Mouse (Mus musculus) CH12.LX (cell line): ENCODE measurements around the gene Klf3. TPM values are rescaled to one million over a fixed set of nuclear protein-coding genes. Genes with fewer than 3 reads are reported as not detected.

Experiments
- DNase-seq: peaks from one replicate; pipeline ENCODE4 v3.0.0-alpha.2; 2013; ENCODE audit errors: extremely low read depth
- H3K27ac ChIP-seq: 2 replicates; pipeline ENCODE4 v1.5.1; 2012; ENCODE audit warnings: low read depth, mild to moderate bottlenecking, control low read depth, moderate library complexity; ENCODE audit not compliant: insufficient read depth
- H3K27me3 ChIP-seq: replicated peaks from 2 replicates; pipeline ENCODE3; 2012; ENCODE audit warnings: inconsistent platforms
- H3K36me3 ChIP-seq, 2 experiments: replicated peaks in 1 of 2; 2 replicates each; pipeline versions ENCODE3 to v1.6.1; 2012; ENCODE audit warnings: inconsistent platforms in 1 of 2, low read length in 1 of 2, mild to moderate bottlenecking in 1 of 2, mixed read lengths in 1 of 2, moderate library complexity in 1 of 2; ENCODE audit not compliant: control insufficient read depth in 1 of 2, insufficient read depth in 1 of 2
- H3K4me1 ChIP-seq, 2 experiments: 2 replicates each; pipeline ENCODE4 v1.6.1; 2012; ENCODE audit warnings: inconsistent platforms in 1 of 2, moderate library complexity in 1 of 2; ENCODE audit not compliant: insufficient read depth in 2 of 2, control insufficient read depth in 1 of 2
- H3K4me2 ChIP-seq: 2 replicates; pipeline ENCODE4 v1.6.1; 2012; ENCODE audit warnings: low read depth, mild to moderate bottlenecking, control low read depth; ENCODE audit not compliant: poor library complexity, insufficient read depth, severe bottlenecking
- H3K4me3 ChIP-seq, 3 experiments: fragments of 150-350 bp in 1 of 3; sonication (generic) in 1 of 3; replicated peaks in 1 of 3; 2 replicates each; pipeline versions ENCODE3 to v1.5.1; 2011 to 2012; ENCODE audit warnings: low read depth in 2 of 3, low read length in 2 of 3, mild to moderate bottlenecking in 2 of 3, moderate library complexity in 2 of 3, control low read depth in 1 of 3, improper control_type of control experiment in 1 of 3, inconsistent platforms in 1 of 3, mixed read lengths in 1 of 3; ENCODE audit not compliant: poor library complexity in 1 of 3
- H3K79me2 ChIP-seq: replicated peaks from 2 replicates; pipeline ENCODE4 v1.6.1; 2012; ENCODE audit warnings: mild to moderate bottlenecking, moderate library complexity; ENCODE audit not compliant: control insufficient read depth, poor library complexity, insufficient read depth, severe bottlenecking; ENCODE audit errors: extremely low read depth
- H3K9ac ChIP-seq: 2 replicates; pipeline ENCODE4 v1.6.1; 2012; ENCODE audit warnings: low read depth, mild to moderate bottlenecking, control low read depth, moderate library complexity; ENCODE audit not compliant: insufficient read depth
- H3K9me3 ChIP-seq: replicated peaks from 2 replicates; pipeline ENCODE3; 2012; ENCODE audit warnings: low read length, inconsistent platforms, mixed read lengths
- CHD1 ChIP-seq: IDR thresholded peaks from 2 replicates; pipeline ENCODE4 v1.6.1; 2012; ENCODE audit warnings: low read depth, low read length, improper control_type of control experiment, inconsistent platforms
- CHD2 ChIP-seq: IDR thresholded peaks from 2 replicates; pipeline ENCODE4 v1.6.1; 2011; ENCODE audit warnings: low read length, improper control_type of control experiment
- CTCF ChIP-seq, 2 experiments: IDR thresholded peaks in 1 of 2; conservative IDR thresholded peaks in 1 of 2; 2 replicates each; pipeline ENCODE4 v1.5.1; 2011 to 2012; ENCODE audit warnings: low read depth in 2 of 2, low read length in 2 of 2, improper control_type of control experiment in 1 of 2, inconsistent platforms in 1 of 2, mild to moderate bottlenecking in 1 of 2, moderate library complexity in 1 of 2
- E2F4 ChIP-seq: IDR thresholded peaks from 2 replicates; pipeline ENCODE4 v1.6.1; 2011; ENCODE audit warnings: low read depth, low read length, improper control_type of control experiment; ENCODE audit not compliant: insufficient replicate concordance
- EP300 ChIP-seq: IDR thresholded peaks from 2 replicates; pipeline ENCODE4 v1.6.1; 2011; ENCODE audit warnings: low read length, improper control_type of control experiment
- GABPA ChIP-seq: IDR thresholded peaks from 2 replicates; pipeline ENCODE4 v1.6.1; 2012; ENCODE audit warnings: low read depth, low read length, improper control_type of control experiment, inconsistent platforms; ENCODE audit not compliant: insufficient replicate concordance
- IRF4 ChIP-seq: IDR thresholded peaks from 2 replicates; pipeline ENCODE4 v1.6.1; 2014; ENCODE audit warnings: low read depth, mild to moderate bottlenecking, inconsistent platforms, low read length, improper control_type of control experiment
- JUN ChIP-seq: IDR thresholded peaks from 2 replicates; pipeline ENCODE4 v1.6.1; 2011; ENCODE audit warnings: low read depth, mild to moderate bottlenecking, low read length, improper control_type of control experiment, moderate library complexity; ENCODE audit not compliant: insufficient read depth
- JUND ChIP-seq: conservative IDR thresholded peaks from 2 replicates; pipeline ENCODE4 v1.6.1; 2011; ENCODE audit warnings: low read depth, low read length, improper control_type of control experiment
- KAT2A ChIP-seq: IDR thresholded peaks from 2 replicates; pipeline ENCODE4 v1.6.1; 2012; ENCODE audit warnings: low read length, improper control_type of control experiment, inconsistent platforms; ENCODE audit not compliant: insufficient replicate concordance
- MAFK ChIP-seq: IDR thresholded peaks from 2 replicates; pipeline ENCODE4 v1.6.1; 2011; ENCODE audit warnings: low read length, improper control_type of control experiment; ENCODE audit not compliant: insufficient replicate concordance
- MEF2A ChIP-seq: IDR thresholded peaks from 2 replicates; pipeline ENCODE4 v1.6.1; 2014; ENCODE audit warnings: low read depth, mild to moderate bottlenecking, inconsistent platforms, low read length, improper control_type of control experiment, borderline replicate concordance
- MXI1 ChIP-seq: IDR thresholded peaks from 2 replicates; pipeline ENCODE4 v1.6.1; 2011; ENCODE audit warnings: mild to moderate bottlenecking, low read depth, low read length, improper control_type of control experiment
- MYC ChIP-seq: IDR thresholded peaks from 2 replicates; pipeline ENCODE4 v1.6.1; 2011; ENCODE audit warnings: low read depth, mild to moderate bottlenecking, improper control_type of control experiment, low read length
- NELFE ChIP-seq: IDR thresholded peaks from 2 replicates; pipeline ENCODE4 v1.6.1; 2011; ENCODE audit warnings: low read depth, low read length, improper control_type of control experiment
- NRF1 ChIP-seq: IDR thresholded peaks from 2 replicates; pipeline ENCODE4 v1.6.1; 2014; ENCODE audit warnings: low read depth, mild to moderate bottlenecking, inconsistent platforms, low read length, improper control_type of control experiment, moderate library complexity
- PAX5 ChIP-seq: IDR thresholded peaks from 2 replicates; pipeline ENCODE4 v1.6.1; 2012; ENCODE audit warnings: low read length, inconsistent platforms, mixed read lengths
- POLR2AphosphoS2 ChIP-seq: IDR thresholded peaks from 2 replicates; pipeline ENCODE4 v1.6.1; 2011; ENCODE audit warnings: low read depth, low read length, improper control_type of control experiment
- SIN3A ChIP-seq: IDR thresholded peaks from 2 replicates; pipeline ENCODE4 v1.6.1; 2012; ENCODE audit warnings: low read length, improper control_type of control experiment, inconsistent platforms
- SMC3 ChIP-seq: IDR thresholded peaks from 2 replicates; pipeline ENCODE4 v1.6.1; 2011; ENCODE audit warnings: low read depth, low read length, improper control_type of control experiment
- TBP ChIP-seq: conservative IDR thresholded peaks from 2 replicates; pipeline ENCODE4 v1.6.1; 2011; ENCODE audit warnings: low read depth, low read length, improper control_type of control experiment
- USF1 ChIP-seq: IDR thresholded peaks from 2 replicates; pipeline ENCODE4 v1.6.1; 2014; ENCODE audit warnings: low read depth, mild to moderate bottlenecking, inconsistent platforms, low read length, improper control_type of control experiment
- USF2 ChIP-seq: conservative IDR thresholded peaks from 2 replicates; pipeline ENCODE4 v1.6.1; 2011; ENCODE audit warnings: low read depth, low read length, improper control_type of control experiment
- ZC3H11A ChIP-seq: IDR thresholded peaks from 2 replicates; pipeline ENCODE4 v1.6.1; 2012; ENCODE audit warnings: low read depth, mild to moderate bottlenecking, inconsistent platforms, low read length, improper control_type of control experiment
- ZKSCAN1 ChIP-seq: IDR thresholded peaks from 2 replicates; pipeline ENCODE4 v1.6.1; 2012; ENCODE audit warnings: low read depth, inconsistent platforms, low read length, improper control_type of control experiment, borderline replicate concordance
- ZMIZ1 ChIP-seq: IDR thresholded peaks from 2 replicates; pipeline ENCODE4 v1.6.1; 2012; ENCODE audit warnings: low read depth, mild to moderate bottlenecking, inconsistent platforms, low read length, improper control_type of control experiment
- dilution Hi-C: fragments of 300-500 bp; cut with MboI; formaldehyde crosslinking; loops from 2 replicates; pipeline ENCODE4 v1.14.3; 2020; ENCODE audit warnings: low sequenced_read_pairs; ENCODE audit not compliant: extremely low pct_unique_long_range_greater_than_20kb, extremely low pct_ligation_motif_present
- in situ Hi-C: fragments of 300-500 bp; cut with MboI; formaldehyde crosslinking; loops from 3 replicates; pipeline ENCODE4 v1.14.3; 2019; ENCODE audit warnings: low sequenced_read_pairs, low pct_ligation_motif_present, low pct_unique_long_range_greater_than_20kb, mixed read lengths
- polyA plus RNA-seq: library from polyadenylated mRNA; unstranded; fragments of >175 nt; gene quantifications from 2 replicates; pipeline ENCODE4 v1.2.1, GENCODE M21; 2012; ENCODE audit warnings: low read depth; ENCODE audit not compliant: insufficient read length
- total RNA-seq, 2 experiments: library from RNA; depleted of rRNA; stranded (reverse); fragments of 300-350 nt in 1 of 2; fragments of >200 nt in 1 of 2; gene quantifications; 2 replicates each; pipeline ENCODE4 v1.2.3; 2012 to 2014

Gene Klf3
- total and polyA plus RNA-seq, 3 experiments = 0.40 to 4.4 (median 0.64) TPM

- peaks cover 38% of the 10 kb centered on the region for H3K9me3 ChIP-seq
- H3K4me3 ChIP-seq = no peak overlapping the region
- no peaks in the 10 kb centered on the region for H3K27me3 ChIP-seq
- peaks cover 0 to 10% of the 10 kb centered on the region in 2 experiments; a peak in 1 of 4 replicates for H3K4me1 ChIP-seq
- TF ChIP-seq ZKSCAN1 = no peak
- no peak for TF ChIP-seq USF2
- no peak for TF ChIP-seq MEF2A
- no peak for TF ChIP-seq SIN3A
- no peak for TF ChIP-seq GABPA
- no peak for TF ChIP-seq CHD1
- DNase-seq = no peak
- no peak overlapping the region for H3K27ac ChIP-seq
- in situ Hi-C loops (no loop called here), dilution Hi-C loops (no loop called here)
- no peak overlapping the region for H3K9ac ChIP-seq
- H3K79me2 ChIP-seq = no peaks in the 10 kb centered on the region
- no peaks in the 10 kb centered on the region for H3K36me3 ChIP-seq
- no peak overlapping the region for H3K4me2 ChIP-seq
Observed at GRCm38 (mm10) chr5:64798209-64798608, 5.0 kb upstream of the Klf3 start.

- H3K79me2 ChIP-seq = no peaks in the 10 kb centered on the region
- TF ChIP-seq CHD2 (no peak), CHD1 (no peak), CTCF (conservative IDR thresholded peaks at IDR 0.05 in 1 of 2, IDR thresholded peaks at IDR 0.05 in 1 of 2; ENCODE audit: low read depth in 2 of 2, low read length in 2 of 2) (no peak), MXI1 (no peak), JUND (no peak), KAT2A (no peak), USF2 (no peak), NELFE (no peak)
- dilution Hi-C loops (no loop called here), in situ Hi-C loops (no loop called here)
- no peaks in the 10 kb centered on the region for H3K36me3 ChIP-seq
- H3K9me3 ChIP-seq = peaks cover 28% of the 10 kb centered on the region
- no peak overlapping the region for H3K4me3 ChIP-seq
- H3K27ac ChIP-seq = no peak overlapping the region
- no peak overlapping the region for H3K4me2 ChIP-seq
- no peak for DNase-seq
- no peaks in the 10 kb centered on the region for H3K27me3 ChIP-seq
- H3K4me1 ChIP-seq = peaks cover 3 to 17% of the 10 kb centered on the region in 2 experiments; a peak in 3 of 4 replicates
- H3K9ac ChIP-seq = no peak overlapping the region
Observed at GRCm38 (mm10) chr5:64801545-64801944, 1.6 kb upstream of the Klf3 start.

- no peaks in the 10 kb centered on the region for H3K27me3 ChIP-seq
- H3K4me2 ChIP-seq = no peak overlapping the region
- in situ Hi-C loops = no loop called here
- no peak for TF ChIP-seq MAFK
- TF ChIP-seq E2F4 = no peak
- TF ChIP-seq TBP = no peak
- no peak for TF ChIP-seq ZC3H11A
- TF ChIP-seq JUN = no peak
- no peak for TF ChIP-seq USF1
- no peak for TF ChIP-seq IRF4
- TF ChIP-seq CTCF (conservative IDR thresholded peaks at IDR 0.05 in 1 of 2, IDR thresholded peaks at IDR 0.05 in 1 of 2; ENCODE audit: low read depth in 2 of 2, low read length in 2 of 2) = no peak
- no peak for TF ChIP-seq ZKSCAN1
- TF ChIP-seq EP300 = no peak
- no peak for TF ChIP-seq NRF1
- TF ChIP-seq PAX5 = no peak
- TF ChIP-seq SMC3 = no peak
- no peak for TF ChIP-seq MYC
- no peak for TF ChIP-seq NELFE
- TF ChIP-seq POLR2AphosphoS2 = no peak
- no peak for TF ChIP-seq JUND
- TF ChIP-seq ZMIZ1 = no peak
- TF ChIP-seq, all 38 proteins: peak for 0
- no peak for DNase-seq
- dilution Hi-C loops = no loop called here
- Histone ChIP-seq H3K27ac (no peak overlapping the region), H3K36me3 (no peaks in the 10 kb centered on the region), H3K9me3 (peaks cover 28% of the 10 kb centered on the region), H3K9ac (no peak overlapping the region), H3K4me3 (no peak overlapping the region), H3K4me1 (peaks cover 3 to 22% of the 10 kb centered on the region in 2 experiments; a peak in 3 of 4 replicates), H3K79me2 (no peaks in the 10 kb centered on the region)
Observed at GRCm38 (mm10) chr5:64802143-64802542, 1.0 kb upstream of the Klf3 start.
